Mouse (Mus musculus): ENCODE results near the gene Epb41l4b. TPM values are rescaled to one million over a fixed set of nuclear protein-coding genes. Genes with fewer than 3 reads are reported as not detected.

Gene Epb41l4b
- polyA plus RNA-seq, 1 experiment, result 1.1 TPM

- H3K79me2 ChIP-seq (ENCODE audit: control insufficient read depth, insufficient read depth), result no peaks in the 10 kb centered on the region
- H3ac ChIP-seq (ENCODE audit: control insufficient read depth, insufficient read length, low read depth), result no peak overlapping the region
- TF ChIP-seq CTCF (IDR thresholded peaks at IDR 0.05; ENCODE audit: control insufficient read depth, insufficient read depth, insufficient read length) (no peak), FOSL1 (IDR thresholded peaks at IDR 0.05; ENCODE audit: insufficient read depth, low read length, poor library complexity, severe bottlenecking) (no peak), USF1 (IDR thresholded peaks at IDR 0.05; ENCODE audit: low read depth) (no peak), MYOG (IDR thresholded peaks at IDR 0.05; ENCODE audit: control insufficient read depth, extremely low read depth, insufficient read length) (no peak), MYOD1 (IDR thresholded peaks at IDR 0.05; ENCODE audit: control insufficient read depth, insufficient read length, low read depth) (no peak), CEBPB (IDR thresholded peaks at IDR 0.05; ENCODE audit: low read depth) (no peak), MAX (IDR thresholded peaks at IDR 0.05) (no peak)
- peaks cover 8% of the 10 kb centered on the region for H3K27me3 ChIP-seq (ENCODE audit: control insufficient read depth, insufficient read depth, insufficient read length)
- no peak overlapping the region for H3K4me3 ChIP-seq (ENCODE audit: insufficient read depth, poor library complexity, severe bottlenecking)
- H3K79me3 ChIP-seq (ENCODE audit: low read depth), result no peaks in the 10 kb centered on the region
- no peaks in the 10 kb centered on the region for H3K36me3 ChIP-seq (ENCODE audit: control insufficient read depth, insufficient read depth)
These were observed 51.9 kb downstream of the Epb41l4b start for GRCm38 (mm10) chr4:57091363-57091762.

GRCm38 (mm10) chr4:57088301-57088700, 54.9 kb downstream of the Epb41l4b start:
- Histone ChIP-seq H3K79me2 (ENCODE audit: control insufficient read depth, insufficient read depth) (no peaks in the 10 kb centered on the region), H3K4me3 (ENCODE audit: insufficient read depth, poor library complexity, severe bottlenecking) (no peak overlapping the region), H3K36me3 (ENCODE audit: control insufficient read depth, insufficient read depth) (no peaks in the 10 kb centered on the region), H3K79me3 (ENCODE audit: low read depth) (no peaks in the 10 kb centered on the region), H3ac (ENCODE audit: control insufficient read depth, insufficient read length, low read depth) (no peak overlapping the region), H3K27me3 (ENCODE audit: control insufficient read depth, insufficient read depth, insufficient read length) (peaks cover 11% of the 10 kb centered on the region)
- no peak for TF ChIP-seq USF1 (IDR thresholded peaks at IDR 0.05; ENCODE audit: low read depth)
- no peak for TF ChIP-seq MYOG (IDR thresholded peaks at IDR 0.05; ENCODE audit: control insufficient read depth, extremely low read depth, insufficient read length)
- no peak for TF ChIP-seq MYOD1 (IDR thresholded peaks at IDR 0.05; ENCODE audit: control insufficient read depth, insufficient read length, low read depth)
- no peak for TF ChIP-seq MAX (IDR thresholded peaks at IDR 0.05)
- no peak for TF ChIP-seq FOSL1 (IDR thresholded peaks at IDR 0.05; ENCODE audit: insufficient read depth, low read length, poor library complexity, severe bottlenecking)
- no peak for TF ChIP-seq CTCF (IDR thresholded peaks at IDR 0.05; ENCODE audit: control insufficient read depth, insufficient read depth, insufficient read length)
- TF ChIP-seq CEBPB (IDR thresholded peaks at IDR 0.05; ENCODE audit: low read depth), result no peak

- no peaks in the 10 kb centered on the region for H3K36me3 ChIP-seq (ENCODE audit: control insufficient read depth, insufficient read depth)
- no peaks in the 10 kb centered on the region for H3K79me2 ChIP-seq (ENCODE audit: control insufficient read depth, insufficient read depth)
- no peak for TF ChIP-seq CEBPB (IDR thresholded peaks at IDR 0.05; ENCODE audit: low read depth)
- TF ChIP-seq CTCF (IDR thresholded peaks at IDR 0.05; ENCODE audit: control insufficient read depth, insufficient read depth, insufficient read length), result no peak
- no peak for TF ChIP-seq FOSL1 (IDR thresholded peaks at IDR 0.05; ENCODE audit: insufficient read depth, low read length, poor library complexity, severe bottlenecking)
- TF ChIP-seq MYOG (IDR thresholded peaks at IDR 0.05; ENCODE audit: control insufficient read depth, extremely low read depth, insufficient read length), result no peak
- no peak for TF ChIP-seq USF1 (IDR thresholded peaks at IDR 0.05; ENCODE audit: low read depth)
- no peak for TF ChIP-seq MAX (IDR thresholded peaks at IDR 0.05)
- TF ChIP-seq MYOD1 (IDR thresholded peaks at IDR 0.05; ENCODE audit: control insufficient read depth, insufficient read length, low read depth), result no peak
- peaks cover 11% of the 10 kb centered on the region for H3K27me3 ChIP-seq (ENCODE audit: control insufficient read depth, insufficient read depth, insufficient read length)
- H3K79me3 ChIP-seq (ENCODE audit: low read depth), result no peaks in the 10 kb centered on the region
- H3K4me3 ChIP-seq (ENCODE audit: insufficient read depth, poor library complexity, severe bottlenecking), result no peak overlapping the region
- H3ac ChIP-seq (ENCODE audit: control insufficient read depth, insufficient read length, low read depth), result no peak overlapping the region
These were observed 57.4 kb downstream of the Epb41l4b start for GRCm38 (mm10) chr4:57085750-57086400.

- Histone ChIP-seq H3K4me3 (ENCODE audit: insufficient read depth, poor library complexity, severe bottlenecking) (no peak overlapping the region), H3K79me2 (ENCODE audit: control insufficient read depth, insufficient read depth) (no peaks in the 10 kb centered on the region), H3K79me3 (ENCODE audit: low read depth) (no peaks in the 10 kb centered on the region), H3K36me3 (ENCODE audit: control insufficient read depth, insufficient read depth) (no peaks in the 10 kb centered on the region), H3ac (ENCODE audit: control insufficient read depth, insufficient read length, low read depth) (no peak overlapping the region), H3K27me3 (ENCODE audit: control insufficient read depth, insufficient read depth, insufficient read length) (peaks cover 15% of the 10 kb centered on the region)
- TF ChIP-seq FOSL1 (IDR thresholded peaks at IDR 0.05; ENCODE audit: insufficient read depth, low read length, poor library complexity, severe bottlenecking) (no peak), MAX (IDR thresholded peaks at IDR 0.05) (no peak), MYOD1 (IDR thresholded peaks at IDR 0.05; ENCODE audit: control insufficient read depth, insufficient read length, low read depth) (no peak), CEBPB (IDR thresholded peaks at IDR 0.05; ENCODE audit: low read depth) (no peak), USF1 (IDR thresholded peaks at IDR 0.05; ENCODE audit: low read depth) (no peak), CTCF (IDR thresholded peaks at IDR 0.05; ENCODE audit: control insufficient read depth, insufficient read depth, insufficient read length) (no peak), MYOG (IDR thresholded peaks at IDR 0.05; ENCODE audit: control insufficient read depth, extremely low read depth, insufficient read length) (no peak)
These were observed 59.6 kb downstream of the Epb41l4b start for GRCm38 (mm10) chr4:57083653-57084052.

- H3K4me3 ChIP-seq (ENCODE audit: insufficient read depth, poor library complexity, severe bottlenecking), result no peak overlapping the region
- no peak for TF ChIP-seq MAX (IDR thresholded peaks at IDR 0.05)
- no peak for TF ChIP-seq FOSL1 (IDR thresholded peaks at IDR 0.05; ENCODE audit: insufficient read depth, low read length, poor library complexity, severe bottlenecking)
- no peak for TF ChIP-seq MYOD1 (IDR thresholded peaks at IDR 0.05; ENCODE audit: control insufficient read depth, insufficient read length, low read depth)
- no peak for TF ChIP-seq MYOG (IDR thresholded peaks at IDR 0.05; ENCODE audit: control insufficient read depth, extremely low read depth, insufficient read length)
- no peak for TF ChIP-seq CEBPB (IDR thresholded peaks at IDR 0.05; ENCODE audit: low read depth)
- no peak for TF ChIP-seq USF1 (IDR thresholded peaks at IDR 0.05; ENCODE audit: low read depth)
- H3K36me3 ChIP-seq (ENCODE audit: control insufficient read depth, insufficient read depth), result no peaks in the 10 kb centered on the region
- H3K27me3 ChIP-seq (ENCODE audit: control insufficient read depth, insufficient read depth, insufficient read length), result peaks cover 10% of the 10 kb centered on the region
- no peak overlapping the region for H3ac ChIP-seq (ENCODE audit: control insufficient read depth, insufficient read length, low read depth)
- no peaks in the 10 kb centered on the region for H3K79me3 ChIP-seq (ENCODE audit: low read depth)
- H3K79me2 ChIP-seq (ENCODE audit: control insufficient read depth, insufficient read depth), result no peaks in the 10 kb centered on the region
These were observed 60.3 kb downstream of the Epb41l4b start for GRCm38 (mm10) chr4:57082775-57083428.
